Mouse (Mus musculus) T-helper 1 cell (primary cell): Measurements from ENCODE around the gene Snx29.

ENCODE experiments used
- in situ Hi-C: fragments of 300-600 bp; cut with MboI, MseI; formaldehyde crosslinking; loops from one replicate; pipeline ENCODE4 v1.15.1; 2025; ENCODE audit warnings: high pct_unique_total_duplicates

Snx29 gene

GRCm38 (mm10) chr16:11359919-11360318, 37.2 kb downstream of the Snx29 start:
- in situ Hi-C loops = loop anchor here (5.0 kb wide), 1 partner anchor 48 kb away; the partner anchor contains the start of gene Tnfrsf17

- in situ Hi-C loops = loop anchor here (5.0 kb wide), 1 partner anchor 48 kb away; the partner anchor contains the start of gene Tnfrsf17
Observed at GRCm38 (mm10) chr16:11360576-11360975, 37.9 kb downstream of the Snx29 start.

- in situ Hi-C loops = no loop called here
Observed at GRCm38 (mm10) chr16:11365626-11366025, 42.9 kb downstream of the Snx29 start.

DNA sequence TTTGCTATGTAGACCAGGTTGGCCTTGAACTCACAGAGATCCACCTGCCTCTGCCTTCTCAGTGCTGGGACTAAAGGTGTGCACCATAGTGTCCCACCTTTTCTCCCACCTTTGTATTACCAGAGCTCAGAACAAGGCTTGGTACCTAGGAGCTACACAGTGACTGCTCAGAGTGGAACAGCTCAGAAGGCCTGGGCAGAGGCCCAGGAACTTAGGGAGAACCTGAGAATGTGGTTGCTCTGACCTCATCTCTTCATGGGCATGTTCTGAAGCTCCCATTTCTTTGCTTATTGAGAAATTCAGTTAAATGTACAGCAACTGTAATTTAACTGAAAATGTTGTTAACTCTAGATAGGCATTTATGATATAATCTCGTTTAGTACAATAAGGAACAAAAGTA, 44.1 kb downstream of the Snx29 start:
- in situ Hi-C loops = no loop called here

- in situ Hi-C loops = no loop called here
Observed at GRCm38 (mm10) chr16:11368412-11368811, 45.7 kb downstream of the Snx29 start.

DNA sequence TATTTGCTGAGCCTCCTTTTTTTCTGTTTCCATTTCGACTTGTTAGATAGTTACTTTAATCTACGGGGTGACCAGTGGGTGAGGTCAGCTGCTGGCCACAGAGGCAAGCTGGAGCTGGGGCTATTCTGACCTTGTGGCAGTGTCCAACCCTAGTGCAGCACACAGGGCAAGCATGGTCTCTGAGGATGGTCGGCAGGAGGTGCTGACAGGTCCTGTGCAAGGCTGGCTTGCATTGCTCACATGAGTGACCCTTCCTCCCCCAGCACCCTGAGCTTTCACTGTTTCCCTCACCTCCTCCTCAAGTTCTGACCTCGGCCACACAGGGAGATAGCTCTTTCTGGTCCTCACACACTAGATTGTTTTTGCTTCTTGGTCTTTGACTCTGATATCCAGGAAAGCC, 46.5 kb downstream of the Snx29 start:
- in situ Hi-C loops = no loop called here

DNA sequence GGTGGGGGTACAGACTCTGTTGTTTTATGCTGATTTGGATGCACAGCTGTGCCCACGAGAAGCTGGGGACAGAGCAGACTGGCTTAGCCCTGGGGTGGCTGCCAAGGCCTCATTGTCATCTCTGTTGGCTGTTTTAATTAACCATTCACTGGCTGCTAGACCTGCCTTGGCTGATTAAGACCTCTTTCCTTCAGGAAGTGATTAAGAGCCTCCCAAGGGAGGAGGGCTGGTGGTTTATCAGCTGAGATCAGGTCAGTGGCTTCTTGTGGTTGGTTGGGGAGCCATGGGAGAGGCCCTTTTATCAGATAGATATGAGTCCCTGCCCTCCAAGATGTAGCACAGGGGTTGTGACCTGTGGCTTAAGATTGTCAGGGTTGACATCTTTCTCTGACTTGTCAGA, 46.9 kb downstream of the Snx29 start:
- in situ Hi-C loops = no loop called here

- in situ Hi-C loops = no loop called here
Observed at GRCm38 (mm10) chr16:11370132-11370544, 47.4 kb downstream of the Snx29 start.

DNA sequence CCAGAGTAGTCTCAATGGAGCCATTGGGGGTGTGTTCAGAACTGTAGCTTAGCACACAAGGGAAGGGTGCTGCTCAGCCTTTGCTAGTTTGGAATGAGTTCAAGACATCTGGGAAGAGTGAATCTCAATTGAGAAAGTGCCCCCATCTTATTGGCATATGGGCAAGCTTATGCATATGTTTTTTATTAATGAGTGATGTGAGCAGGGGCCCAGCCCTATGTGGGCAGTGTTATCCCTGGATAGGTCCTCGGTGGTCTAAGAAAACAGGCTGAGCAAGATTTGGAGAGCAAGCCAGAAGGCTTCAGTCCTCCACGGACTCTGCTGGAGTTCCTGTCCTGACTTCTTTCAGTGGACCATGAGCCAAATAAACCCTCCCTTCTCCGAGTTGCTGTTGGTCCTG, 56.6 kb downstream of the Snx29 start:
- in situ Hi-C loops = no loop called here

DNA sequence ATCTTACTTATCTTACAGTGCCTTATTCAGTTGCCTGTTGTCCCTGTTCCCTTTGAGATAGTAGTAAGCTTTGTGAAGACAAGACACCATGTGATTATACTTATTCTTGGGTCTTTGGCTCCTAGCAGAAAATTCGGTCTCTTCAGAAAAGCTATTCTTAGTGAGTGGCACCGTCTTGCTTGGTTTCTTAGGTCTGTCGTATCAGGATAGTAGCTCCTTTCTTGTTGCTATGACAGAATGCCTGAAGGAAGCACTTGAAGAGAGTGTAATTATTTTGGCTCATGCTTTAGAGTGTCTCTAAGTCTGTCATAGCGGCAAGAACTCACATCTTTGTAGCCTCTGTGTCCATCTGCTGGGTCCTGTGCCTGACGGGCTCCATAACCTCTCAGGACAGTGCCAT, 57.3 kb downstream of the Snx29 start:
- in situ Hi-C loops = no loop called here

- in situ Hi-C loops = no loop called here
Observed at GRCm38 (mm10) chr16:11380871-11381270, 58.2 kb downstream of the Snx29 start.

- in situ Hi-C loops = no loop called here
Observed at GRCm38 (mm10) chr16:11384361-11384760, 61.7 kb downstream of the Snx29 start.

GRCm38 (mm10) chr16:11385150-11385549, 62.4 kb downstream of the Snx29 start:
- in situ Hi-C loops = no loop called here

DNA sequence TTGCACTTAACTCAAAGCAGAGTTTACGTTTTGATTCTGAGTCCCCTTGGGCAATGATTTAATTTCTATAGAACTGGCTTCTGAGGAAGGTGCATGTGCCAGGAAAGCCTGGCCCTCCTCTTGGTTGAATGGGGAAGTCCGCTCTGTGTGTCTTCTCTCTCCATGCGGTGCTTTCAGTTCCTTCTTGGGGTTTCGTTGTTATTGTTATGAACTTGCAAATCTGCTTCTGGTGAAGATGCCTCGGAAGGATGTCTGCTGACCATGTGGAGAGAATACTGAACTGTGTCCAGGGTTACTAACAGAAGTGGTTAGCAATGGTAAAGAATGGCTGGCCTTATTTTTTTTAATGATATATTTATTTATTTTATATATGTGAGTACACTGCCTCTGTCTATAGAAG, 63.1 kb downstream of the Snx29 start:
- in situ Hi-C loops = no loop called here

DNA sequence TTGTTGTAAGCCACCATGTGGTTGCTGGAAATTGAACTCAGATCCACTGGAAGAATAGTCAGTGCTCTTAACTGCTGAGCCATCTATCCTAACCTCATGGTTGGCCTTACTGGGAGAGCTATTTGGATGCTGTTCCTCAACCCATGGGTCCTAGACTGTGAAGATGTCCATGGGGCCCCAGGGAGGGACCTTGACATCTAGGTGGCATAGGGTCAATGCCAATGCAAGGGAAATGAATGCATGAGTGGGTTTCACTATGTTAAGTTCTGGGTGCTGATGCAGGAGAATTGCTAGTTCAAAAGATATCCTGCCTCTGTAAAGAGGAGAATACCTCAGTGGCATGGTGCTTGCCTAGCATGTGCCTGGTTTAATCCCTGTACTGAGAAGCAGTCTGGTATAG, 63.5 kb downstream of the Snx29 start:
- in situ Hi-C loops = no loop called here

GRCm38 (mm10) chr16:11388085-11388484, 65.4 kb downstream of the Snx29 start:
- in situ Hi-C loops = no loop called here

DNA sequence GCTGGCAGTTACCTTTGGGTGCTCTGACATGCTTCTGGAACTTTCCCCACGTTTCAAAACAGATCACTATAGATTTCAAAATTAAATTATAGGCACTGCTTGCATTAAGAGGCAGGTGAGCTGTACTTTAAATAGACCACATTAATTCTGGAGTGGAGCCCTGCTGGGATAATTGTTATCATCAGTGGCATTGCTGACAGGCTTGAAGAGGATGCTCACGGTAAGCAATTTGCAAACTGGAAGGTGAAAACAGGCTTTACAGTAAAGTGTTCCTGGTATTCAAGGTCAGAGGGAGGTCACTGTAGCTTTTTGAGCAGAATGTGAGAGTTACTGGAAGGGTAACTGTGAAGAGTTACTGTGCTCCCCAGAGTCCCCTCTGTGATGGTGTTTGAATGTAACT, 66.6 kb downstream of the Snx29 start:
- in situ Hi-C loops = no loop called here

- in situ Hi-C loops = no loop called here
Observed at GRCm38 (mm10) chr16:11396570-11396969, 73.9 kb downstream of the Snx29 start.

GRCm38 (mm10) chr16:11399386-11399785, 76.7 kb downstream of the Snx29 start:
- in situ Hi-C loops = no loop called here

DNA sequence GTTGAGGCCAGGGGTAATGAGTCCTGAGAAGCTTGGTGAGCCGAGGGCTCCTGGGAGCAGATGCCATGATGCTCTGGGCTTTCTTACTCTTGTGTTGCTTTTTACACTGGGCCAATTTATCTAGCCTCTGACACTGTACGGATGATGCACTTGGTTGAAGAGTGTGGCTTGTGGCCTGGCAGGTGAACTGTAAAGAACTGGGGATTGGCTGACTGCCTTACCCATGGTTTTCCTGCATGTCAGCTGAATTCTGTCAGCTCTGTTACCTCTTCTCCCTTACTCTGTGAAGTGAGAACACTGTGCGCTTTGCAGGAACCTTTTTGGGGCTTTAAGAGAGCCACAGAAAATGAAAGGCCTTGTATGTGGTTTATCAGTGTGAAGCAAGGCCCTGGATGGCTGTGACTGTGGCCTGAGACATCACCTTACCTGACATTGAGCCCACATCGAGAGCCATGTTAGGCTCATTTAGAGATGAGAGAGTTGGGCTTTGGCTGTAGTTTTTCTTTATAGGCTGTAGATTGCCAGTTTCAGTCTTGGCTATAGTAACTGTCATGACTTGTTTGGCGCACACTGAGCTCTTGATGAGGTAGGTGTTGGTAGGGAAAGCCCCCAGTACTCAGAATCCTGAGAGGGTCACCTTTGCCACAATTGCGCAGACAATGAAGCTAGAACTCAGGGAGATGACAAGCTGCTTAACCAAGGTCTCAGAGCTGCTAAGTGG, 77.3 kb downstream of the Snx29 start:
- in situ Hi-C loops = loop anchor here (5.0 kb wide), 1 partner anchor 53 kb away; no protein-coding TSS in a partner anchor

- in situ Hi-C loops = loop anchor here (5.0 kb wide), 1 partner anchor 54 kb away; no protein-coding TSS in a partner anchor
Observed at GRCm38 (mm10) chr16:11400936-11401335, 78.2 kb downstream of the Snx29 start.

DNA sequence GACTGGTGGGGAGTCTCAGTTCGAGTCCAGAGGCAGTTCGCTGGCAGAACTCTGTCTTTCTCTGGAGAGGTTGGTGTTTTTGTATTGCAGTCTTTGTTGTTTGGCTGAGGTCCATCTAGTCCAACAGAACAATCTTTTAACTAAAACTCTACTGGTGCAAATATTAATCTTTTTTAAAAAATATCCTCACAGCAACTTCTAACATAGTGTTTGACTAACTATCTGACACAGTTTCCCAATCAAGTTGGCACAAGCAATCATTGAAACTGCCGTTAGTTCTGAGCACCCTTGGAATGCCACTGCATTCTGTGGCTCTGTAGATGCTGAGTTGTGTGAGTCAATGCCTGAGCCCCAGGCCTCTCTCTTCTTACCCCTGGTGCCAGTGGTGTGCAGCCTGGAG, 82.5 kb downstream of the Snx29 start:
- in situ Hi-C loops = no loop called here

DNA sequence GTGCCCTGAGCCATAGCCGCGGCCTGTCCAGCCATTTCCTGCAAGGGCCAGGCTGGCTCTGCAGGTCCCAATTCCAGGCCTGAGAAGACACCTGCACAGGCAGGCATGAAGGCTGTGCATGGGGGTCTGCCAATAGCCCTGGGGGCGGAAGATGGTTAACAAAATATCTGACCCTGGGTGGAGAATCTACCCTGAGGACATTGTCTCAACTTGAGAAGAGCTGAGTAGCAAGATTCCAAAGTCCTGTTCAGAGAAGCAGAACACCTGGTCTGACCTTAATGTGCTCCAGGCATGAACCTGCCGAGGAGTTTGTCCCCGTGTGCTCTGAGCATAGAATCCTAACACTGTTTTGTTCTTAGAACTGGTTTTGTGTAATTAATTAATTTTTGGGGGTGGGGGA, 83.5 kb downstream of the Snx29 start:
- in situ Hi-C loops = no loop called here

DNA sequence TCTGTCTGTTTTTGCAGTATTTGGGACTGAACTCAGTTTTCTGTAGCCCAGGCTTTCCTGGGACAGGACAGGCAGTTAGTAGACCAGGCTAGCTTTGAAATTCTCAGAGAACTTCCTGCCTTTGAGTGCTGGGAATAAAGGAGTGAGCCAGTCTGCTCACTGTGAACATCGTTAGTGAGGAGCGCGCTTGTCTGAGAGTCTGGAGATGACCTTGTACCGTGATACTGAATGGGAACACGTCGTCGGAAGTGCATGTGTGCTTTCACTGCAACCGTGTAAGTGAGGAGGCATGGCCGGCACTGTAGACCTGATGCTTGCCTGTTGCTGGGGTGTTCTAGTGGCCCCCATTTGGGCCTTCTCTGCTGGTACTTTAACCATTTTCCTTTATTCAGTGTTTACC, 83.9 kb downstream of the Snx29 start:
- in situ Hi-C loops = no loop called here
